Mouse (Mus musculus) heart, postnatal 0 days (tissue): ENCODE data around the gene Taf1.

ENCODE experiments used
- CTCF ChIP-seq: IDR thresholded peaks from 2 replicates; pipeline ENCODE4 v1.5.1; 2016; ENCODE audit warnings: antibody characterized with exemption, control low read depth, low read depth
- EP300 ChIP-seq: IDR thresholded peaks from 2 replicates; pipeline ENCODE4 v1.6.1; 2016; ENCODE audit warnings: antibody characterized with exemption, low read depth

DNA sequence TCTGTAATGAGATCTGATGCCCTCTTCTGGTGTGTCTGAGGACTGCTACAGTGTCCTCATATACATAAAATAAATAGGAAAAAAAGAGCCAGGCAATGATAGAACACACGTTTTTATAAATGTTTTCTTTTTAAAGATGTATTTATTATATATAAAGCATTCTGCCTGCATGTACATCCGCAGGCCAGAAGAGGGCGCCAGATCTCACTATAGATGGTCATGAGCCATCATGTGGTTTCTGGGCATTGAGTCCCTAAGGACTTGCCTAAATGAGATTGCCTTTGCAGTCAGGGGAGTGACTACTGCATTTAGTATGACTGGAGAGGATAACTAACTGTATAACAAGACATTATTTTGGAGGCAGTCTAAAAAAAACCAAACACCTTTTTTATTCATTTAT, 27.9 kb upstream of the Taf1 start:
- TF ChIP-seq CTCF: peak; percentile 39
- no peak for TF ChIP-seq EP300
